Mouse (Mus musculus) forebrain, embryonic 12.5 days (tissue): ENCODE data around the gene Ror1. TPM values are rescaled to one million over a fixed set of nuclear protein-coding genes. Genes with fewer than 3 reads are reported as not detected.

Source experiments
- ATAC-seq: fragments of 200-750 bp; cut with Nextera tagmentation; 2 replicates; pipeline ENCODE4 v1.8.0; 2017; ENCODE audit warnings: moderate TSS enrichment; ENCODE audit not compliant: low FRiP score
- H3K27ac ChIP-seq: fragments of 300-500 bp; sonication (generic); 2 replicates; pipeline ENCODE4 v1.5.1; 2016; ENCODE audit warnings: mild to moderate bottlenecking
- H3K27me3 ChIP-seq: fragments of 300-500 bp; sonication (generic); 2 replicates; pipeline ENCODE4 v1.6.1; 2016; ENCODE audit warnings: mild to moderate bottlenecking
- H3K36me3 ChIP-seq: fragments of 300-500 bp; sonication (generic); replicated peaks from 2 replicates; pipeline ENCODE4 v1.6.1; 2016; ENCODE audit warnings: mild to moderate bottlenecking
- H3K4me1 ChIP-seq: fragments of 300-500 bp; sonication (generic); 2 replicates; pipeline ENCODE4 v1.6.1; 2016
- H3K4me2 ChIP-seq: fragments of 300-500 bp; sonication (generic); 2 replicates; pipeline ENCODE4 v1.6.1; 2016; ENCODE audit warnings: mild to moderate bottlenecking, moderate library complexity
- H3K4me3 ChIP-seq: fragments of 300-500 bp; sonication (generic); replicated peaks from 2 replicates; pipeline ENCODE4 v1.5.1; 2016; ENCODE audit warnings: mild to moderate bottlenecking
- H3K9ac ChIP-seq: fragments of 300-500 bp; sonication (generic); 2 replicates; pipeline ENCODE4 v1.6.1; 2016; ENCODE audit warnings: mild to moderate bottlenecking
- H3K9me3 ChIP-seq: fragments of 300-500 bp; sonication (generic); 2 replicates; pipeline ENCODE4 v1.6.1; 2016
- WGBS: fragments of 180-500 bp; shearing (Covaris S2); methylation state at CpG from one replicate; pipeline ENCODE4 v1.1.7; 2016; 5-methylcytosine and 5-hydroxymethylcytosine counted together
- polyA plus RNA-seq: library from polyadenylated mRNA; unstranded; fragments of >200 nt; fragmentation: Nextera tagmentation; extraction: Ambion mirVana; gene quantifications from 2 replicates; pipeline ENCODE4 v1.2.1, GENCODE M21; 2016

Gene Ror1
- polyA plus RNA-seq, 1 experiment from 2014 or later, result 4.6 TPM

DNA sequence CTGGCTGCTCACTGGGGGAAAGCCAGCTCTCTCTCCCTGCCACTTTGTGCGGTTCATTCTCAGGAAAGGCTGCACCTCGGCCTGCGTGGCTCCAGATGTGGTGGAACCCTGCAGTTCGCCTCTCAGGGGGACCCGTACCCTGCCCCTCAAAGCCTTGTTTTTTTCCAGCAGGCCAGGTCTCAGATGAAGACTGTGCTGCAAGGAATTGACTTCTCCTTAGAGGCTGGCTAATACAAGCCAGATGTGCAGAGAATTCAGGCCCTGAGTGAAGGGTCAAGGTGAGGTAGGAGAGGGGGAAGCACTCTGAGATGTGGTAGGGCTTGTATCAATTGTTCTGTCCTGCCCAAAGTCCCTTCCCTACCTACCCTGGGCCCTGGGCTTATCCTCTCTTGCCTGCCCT lies 108.1 kb downstream of the Ror1 start:
- H3K27ac ChIP-seq, result no peak overlapping the region
- no peak overlapping the region for H3K4me2 ChIP-seq
- ATAC-seq, result no peak
- H3K9ac ChIP-seq, result no peak overlapping the region
- no peaks in the 10 kb centered on the region for H3K4me1 ChIP-seq
- 62% methylated on average over 5 of the region's 5 CpGs for WGBS
- no peaks in the 10 kb centered on the region for H3K36me3 ChIP-seq
- H3K27me3 ChIP-seq, result no peaks in the 10 kb centered on the region
- H3K9me3 ChIP-seq, result no peaks in the 10 kb centered on the region
- H3K4me3 ChIP-seq, result no peak overlapping the region

GRCm38 (mm10) chr4:100204381-100204780 lies 108.8 kb downstream of the Ror1 start:
- H3K27me3 ChIP-seq, result no peaks in the 10 kb centered on the region
- no peak overlapping the region for H3K4me2 ChIP-seq
- H3K4me1 ChIP-seq, result no peaks in the 10 kb centered on the region
- H3K36me3 ChIP-seq, result no peaks in the 10 kb centered on the region
- ATAC-seq, result no peak
- no peak overlapping the region for H3K27ac ChIP-seq
- no peak overlapping the region for H3K9ac ChIP-seq
- 82% methylated on average over 12 of the region's 12 CpGs for WGBS
- no peaks in the 10 kb centered on the region for H3K9me3 ChIP-seq
- no peak overlapping the region for H3K4me3 ChIP-seq

DNA sequence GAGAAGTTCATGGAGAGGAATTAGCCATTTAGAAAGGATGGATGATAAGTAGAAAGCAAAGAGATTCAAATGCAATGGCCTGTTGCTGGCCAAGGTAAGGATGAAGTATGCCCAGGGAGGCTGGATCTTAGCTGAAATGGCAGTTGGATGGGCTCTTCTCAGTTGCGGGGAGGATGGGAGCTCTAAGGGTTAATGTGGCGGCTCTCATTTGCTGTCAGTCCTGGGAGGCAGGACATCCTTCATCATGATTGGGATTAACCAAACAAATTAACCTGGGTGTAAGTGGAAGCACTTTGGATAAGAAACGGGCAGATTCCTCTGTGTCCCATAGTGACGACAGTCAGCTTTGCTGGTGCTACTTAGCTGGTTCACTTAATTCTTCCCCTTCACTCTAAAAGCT lies 112.5 kb downstream of the Ror1 start:
- H3K4me2 ChIP-seq, result no peak overlapping the region
- no peak overlapping the region for H3K4me3 ChIP-seq
- no peaks in the 10 kb centered on the region for H3K36me3 ChIP-seq
- ATAC-seq, result no peak
- H3K27me3 ChIP-seq, result no peaks in the 10 kb centered on the region
- H3K4me1 ChIP-seq, result no peaks in the 10 kb centered on the region
- no peak overlapping the region for H3K27ac ChIP-seq
- WGBS, result 61% methylated on average over 4 of the region's 4 CpGs
- no peaks in the 10 kb centered on the region for H3K9me3 ChIP-seq
- H3K9ac ChIP-seq, result no peak overlapping the region

DNA sequence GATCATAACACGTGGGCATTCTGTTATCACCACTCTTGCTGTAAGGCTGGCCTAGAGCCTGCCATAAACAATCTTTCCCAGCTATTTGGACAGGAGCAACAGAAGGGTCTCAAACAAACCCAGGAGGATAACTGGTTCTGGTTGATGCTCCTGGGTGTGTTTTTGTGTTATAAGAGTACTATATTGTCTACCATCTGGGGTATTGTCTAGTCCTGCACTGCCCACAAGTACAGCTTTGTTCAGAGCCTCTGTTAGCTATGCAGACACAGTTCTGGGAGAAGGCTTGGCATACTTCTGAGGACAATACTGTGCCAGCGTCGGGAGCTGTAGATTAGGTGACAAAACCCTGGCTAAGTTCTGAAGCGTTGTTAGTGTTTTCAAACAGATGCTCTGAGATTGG lies 113.5 kb downstream of the Ror1 start:
- no peak overlapping the region for H3K4me3 ChIP-seq
- ATAC-seq, result no peak
- H3K9ac ChIP-seq, result no peak overlapping the region
- H3K4me1 ChIP-seq, result no peaks in the 10 kb centered on the region
- H3K36me3 ChIP-seq, result no peaks in the 10 kb centered on the region
- H3K9me3 ChIP-seq, result no peaks in the 10 kb centered on the region
- WGBS, result 77% methylated on average over 4 of the region's 4 CpGs
- H3K27me3 ChIP-seq, result no peaks in the 10 kb centered on the region
- H3K27ac ChIP-seq, result no peak overlapping the region
- H3K4me2 ChIP-seq, result no peak overlapping the region

DNA sequence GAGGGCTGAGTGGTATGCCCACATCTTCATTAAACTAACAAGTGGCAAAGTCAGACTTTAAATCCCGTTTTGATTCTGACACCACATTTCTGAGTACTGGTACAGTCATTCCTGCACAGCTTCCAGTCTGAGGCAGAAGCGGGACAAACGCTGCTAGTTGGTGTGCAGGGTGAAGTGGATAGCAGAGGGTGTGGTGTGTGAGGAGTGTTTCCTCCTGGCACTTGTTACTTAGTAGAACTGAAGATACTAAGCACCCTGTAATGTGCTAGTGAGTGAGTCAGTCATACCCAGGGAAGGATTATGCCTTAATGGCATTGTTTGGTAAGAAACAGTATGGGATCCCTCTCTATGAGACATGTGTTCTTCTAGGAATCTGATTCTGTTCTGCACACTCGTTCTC lies 115.7 kb downstream of the Ror1 start:
- no peaks in the 10 kb centered on the region for H3K27me3 ChIP-seq

GRCm38 (mm10) chr4:100214324-100215215 lies 119.0 kb downstream of the Ror1 start:
- Histone ChIP-seq H3K27ac (no peak overlapping the region), H3K9me3 (no peaks in the 10 kb centered on the region), H3K9ac (no peak overlapping the region), H3K36me3 (no peaks in the 10 kb centered on the region), H3K4me2 (no peak overlapping the region), H3K4me3 (no peak overlapping the region), H3K4me1 (no peaks in the 10 kb centered on the region), H3K27me3 (no peaks in the 10 kb centered on the region)
- no peak for ATAC-seq
- WGBS, result 66% methylated on average over 13 of the region's 13 CpGs

More for the DNA sequence above, 115.7 kb downstream of the Ror1 start:
- 75% methylated on average over 4 of the region's 4 CpGs for WGBS
- H3K4me1 ChIP-seq, result no peaks in the 10 kb centered on the region
- no peak overlapping the region for H3K4me3 ChIP-seq
- H3K27ac ChIP-seq, result no peak overlapping the region
- no peak for ATAC-seq
- H3K36me3 ChIP-seq, result no peaks in the 10 kb centered on the region
- H3K4me2 ChIP-seq, result no peak overlapping the region
- H3K9me3 ChIP-seq, result no peaks in the 10 kb centered on the region
- H3K9ac ChIP-seq, result no peak overlapping the region

- H3K4me2 ChIP-seq, result no peak overlapping the region
- no peaks in the 10 kb centered on the region for H3K27me3 ChIP-seq
- no peak overlapping the region for H3K4me3 ChIP-seq
- H3K9ac ChIP-seq, result no peak overlapping the region
- WGBS, result 80% methylated on average over 3 of the region's 3 CpGs
- H3K36me3 ChIP-seq, result no peaks in the 10 kb centered on the region
- H3K4me1 ChIP-seq, result no peaks in the 10 kb centered on the region
- no peak overlapping the region for H3K27ac ChIP-seq
- H3K9me3 ChIP-seq, result no peaks in the 10 kb centered on the region
- ATAC-seq, result no peak
These were observed 121.0 kb downstream of the Ror1 start for GRCm38 (mm10) chr4:100216587-100216986.

- H3K27me3 ChIP-seq, result no peaks in the 10 kb centered on the region
- no peaks in the 10 kb centered on the region for H3K36me3 ChIP-seq
- no peak overlapping the region for H3K9ac ChIP-seq
- H3K9me3 ChIP-seq, result no peaks in the 10 kb centered on the region
- no peak for ATAC-seq
- H3K4me2 ChIP-seq, result no peak overlapping the region
- WGBS, result 91% methylated on average over 4 of the region's 4 CpGs
- H3K4me1 ChIP-seq, result 0 out of 2 replicates have a peak, but pooled peaks cover 4% of the 10 kb centered on the region
- no peak overlapping the region for H3K27ac ChIP-seq
- no peak overlapping the region for H3K4me3 ChIP-seq
These were observed 123.4 kb downstream of the Ror1 start for GRCm38 (mm10) chr4:100219026-100219425.

GRCm38 (mm10) chr4:100219599-100219998 lies 124.0 kb downstream of the Ror1 start:
- no peak for ATAC-seq
- Histone ChIP-seq H3K27me3 (no peaks in the 10 kb centered on the region), H3K9ac (no peak overlapping the region), H3K36me3 (no peaks in the 10 kb centered on the region), H3K27ac (no peak overlapping the region), H3K4me1 (0 out of 2 replicates have a peak, but pooled peaks cover 4% of the 10 kb centered on the region), H3K9me3 (no peaks in the 10 kb centered on the region), H3K4me2 (no peak overlapping the region), H3K4me3 (no peak overlapping the region)
- WGBS, result 94% methylated on average over 4 of the region's 4 CpGs

GRCm38 (mm10) chr4:100221978-100222737 lies 126.6 kb downstream of the Ror1 start:
- Histone ChIP-seq H3K9me3 (no peaks in the 10 kb centered on the region), H3K27me3 (no peaks in the 10 kb centered on the region), H3K36me3 (no peaks in the 10 kb centered on the region), H3K4me3 (no peak overlapping the region), H3K9ac (no peak overlapping the region), H3K27ac (no peak overlapping the region), H3K4me1 (0 out of 2 replicates have a peak, but pooled peaks cover 4% of the 10 kb centered on the region), H3K4me2 (no peak overlapping the region)
- 85% methylated on average over 13 of the region's 13 CpGs for WGBS
- no peak for ATAC-seq

- H3K9ac ChIP-seq, result no peak overlapping the region
- 56% methylated on average over 1 of the region's 1 CpGs for WGBS
- no peak overlapping the region for H3K27ac ChIP-seq
- H3K36me3 ChIP-seq, result no peaks in the 10 kb centered on the region
- H3K4me1 ChIP-seq, result 0 out of 2 replicates have a peak, but pooled peaks cover 4% of the 10 kb centered on the region
- no peak overlapping the region for H3K4me3 ChIP-seq
- H3K4me2 ChIP-seq, result no peak overlapping the region
- H3K9me3 ChIP-seq, result no peaks in the 10 kb centered on the region
- no peaks in the 10 kb centered on the region for H3K27me3 ChIP-seq
- ATAC-seq, result no peak
These were observed 127.9 kb downstream of the Ror1 start for GRCm38 (mm10) chr4:100223532-100223931.

DNA sequence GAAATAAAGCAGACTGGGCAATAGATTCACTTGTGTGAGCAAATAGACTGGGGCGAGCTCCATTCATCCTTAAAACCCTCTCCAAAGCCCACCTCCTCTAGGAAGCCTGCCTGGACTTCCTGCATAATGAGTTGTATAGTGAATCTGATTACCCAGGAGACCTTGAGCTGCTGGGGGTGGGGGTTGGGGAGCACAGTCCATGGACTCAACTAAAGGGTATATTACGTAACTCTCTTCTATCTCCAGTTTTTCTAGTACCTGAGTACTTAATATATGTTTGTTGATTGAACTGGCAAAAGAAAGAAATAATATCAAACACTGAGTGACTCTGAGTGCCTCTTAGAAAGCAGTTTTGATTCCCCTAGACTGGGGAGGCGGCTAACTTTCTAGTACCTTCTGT lies 128.4 kb downstream of the Ror1 start:
- H3K9ac ChIP-seq, result no peak overlapping the region
- H3K36me3 ChIP-seq, result no peaks in the 10 kb centered on the region
- 0 out of 2 replicates have a peak, but pooled peaks cover 4% of the 10 kb centered on the region for H3K4me1 ChIP-seq
- H3K9me3 ChIP-seq, result no peaks in the 10 kb centered on the region
- no peak overlapping the region for H3K4me2 ChIP-seq
- ATAC-seq, result no peak
- no peak overlapping the region for H3K4me3 ChIP-seq
- no peak overlapping the region for H3K27ac ChIP-seq
- 63% methylated on average over 3 of the region's 3 CpGs for WGBS
- no peaks in the 10 kb centered on the region for H3K27me3 ChIP-seq
